Mouse (Mus musculus) ES-E14 (cell line): ENCODE results near the gene A730061H03Rik.

Source experiments
- CHD2 ChIP-seq: IDR thresholded peaks from 2 replicates; pipeline ENCODE4 v1.6.1; 2014; ENCODE audit warnings: mild to moderate bottlenecking, low read depth, low read length, inconsistent platforms
- HCFC1 ChIP-seq: IDR thresholded peaks from 2 replicates; pipeline ENCODE4 v1.6.1; 2012; ENCODE audit warnings: low read length, inconsistent platforms, borderline replicate concordance; ENCODE audit not compliant: insufficient read depth
- MAFK ChIP-seq: IDR thresholded peaks from 2 replicates; pipeline ENCODE4 v1.6.1; 2014; ENCODE audit warnings: mild to moderate bottlenecking, low read depth, low read length, inconsistent platforms; ENCODE audit not compliant: insufficient read depth
- ZC3H11A ChIP-seq: IDR thresholded peaks from 2 replicates; pipeline ENCODE4 v1.6.1; 2012; ENCODE audit warnings: low read depth, mild to moderate bottlenecking, inconsistent platforms, low read length, borderline replicate concordance
- ZNF384 ChIP-seq: IDR thresholded peaks from 2 replicates; pipeline ENCODE4 v1.6.1; 2012; ENCODE audit warnings: low read depth, low read length, inconsistent platforms

- TF ChIP-seq CHD2 (no peak), ZNF384 (no peak), MAFK (no peak), ZC3H11A (no peak), HCFC1 (no peak)
These were observed 1.3 kb downstream of the A730061H03Rik start for GRCm38 (mm10) chr14:55558740-55559448.
